Mouse (Mus musculus) testis, adult 2 months (tissue): Measurements from ENCODE around the gene Opa3.

Experiments
- CTCF ChIP-seq: fragments of 200-500 bp; IDR thresholded peaks from 2 replicates; pipeline ENCODE4 v1.5.1; 2012; ENCODE audit warnings: low read depth, mild to moderate bottlenecking, inconsistent platforms, low read length, moderate library complexity; ENCODE audit not compliant: control insufficient read depth, insufficient read depth, insufficient replicate concordance
- POLR2A ChIP-seq: fragments of 200-500 bp; IDR thresholded peaks from 2 replicates; pipeline ENCODE4 v1.6.1; 2012; ENCODE audit warnings: low read depth, mild to moderate bottlenecking, inconsistent platforms, low read length, moderate library complexity; ENCODE audit not compliant: control insufficient read depth

GRCm38 (mm10) chr7:19234652-19235051, 6.5 kb downstream of the Opa3 start:
- TF ChIP-seq CTCF (no peak), POLR2A (no peak)
